Mouse (Mus musculus) CH12.LX (cell line): ENCODE data around the gene Apoc2.

Experiments
- CTCF ChIP-seq, 2 experiments: IDR thresholded peaks in 1 of 2; conservative IDR thresholded peaks in 1 of 2; 2 replicates each; pipeline ENCODE4 v1.5.1; 2011 to 2012; ENCODE audit warnings: low read depth in 2 of 2, low read length in 2 of 2, improper control_type of control experiment in 1 of 2, inconsistent platforms in 1 of 2, mild to moderate bottlenecking in 1 of 2, moderate library complexity in 1 of 2
- E2F4 ChIP-seq: IDR thresholded peaks from 2 replicates; pipeline ENCODE4 v1.6.1; 2011; ENCODE audit warnings: low read depth, low read length, improper control_type of control experiment; ENCODE audit not compliant: insufficient replicate concordance
- EP300 ChIP-seq: IDR thresholded peaks from 2 replicates; pipeline ENCODE4 v1.6.1; 2011; ENCODE audit warnings: low read length, improper control_type of control experiment
- HCFC1 ChIP-seq: IDR thresholded peaks from 2 replicates; pipeline ENCODE4 v1.6.1; 2012; ENCODE audit warnings: low read depth, mild to moderate bottlenecking, inconsistent platforms, low read length, improper control_type of control experiment
- MAX ChIP-seq: IDR thresholded peaks from 2 replicates; pipeline ENCODE4 v1.6.1; 2011; ENCODE audit warnings: low read length, improper control_type of control experiment
- MAZ ChIP-seq: IDR thresholded peaks from 2 replicates; pipeline ENCODE4 v1.6.1; 2012; ENCODE audit warnings: low read depth, mild to moderate bottlenecking, inconsistent platforms, low read length, improper control_type of control experiment, moderate library complexity
- MXI1 ChIP-seq: IDR thresholded peaks from 2 replicates; pipeline ENCODE4 v1.6.1; 2011; ENCODE audit warnings: mild to moderate bottlenecking, low read depth, low read length, improper control_type of control experiment
- MYC ChIP-seq: IDR thresholded peaks from 2 replicates; pipeline ENCODE4 v1.6.1; 2011; ENCODE audit warnings: low read depth, mild to moderate bottlenecking, improper control_type of control experiment, low read length
- NELFE ChIP-seq: IDR thresholded peaks from 2 replicates; pipeline ENCODE4 v1.6.1; 2011; ENCODE audit warnings: low read depth, low read length, improper control_type of control experiment
- PAX5 ChIP-seq: IDR thresholded peaks from 2 replicates; pipeline ENCODE4 v1.6.1; 2012; ENCODE audit warnings: low read length, inconsistent platforms, mixed read lengths
- POLR2A ChIP-seq: IDR thresholded peaks from 2 replicates; pipeline ENCODE4 v1.6.1; 2011; ENCODE audit warnings: low read depth, mild to moderate bottlenecking, improper control_type of control experiment, low read length
- POLR2AphosphoS2 ChIP-seq: IDR thresholded peaks from 2 replicates; pipeline ENCODE4 v1.6.1; 2011; ENCODE audit warnings: low read depth, low read length, improper control_type of control experiment
- USF1 ChIP-seq: IDR thresholded peaks from 2 replicates; pipeline ENCODE4 v1.6.1; 2014; ENCODE audit warnings: low read depth, mild to moderate bottlenecking, inconsistent platforms, low read length, improper control_type of control experiment

DNA sequence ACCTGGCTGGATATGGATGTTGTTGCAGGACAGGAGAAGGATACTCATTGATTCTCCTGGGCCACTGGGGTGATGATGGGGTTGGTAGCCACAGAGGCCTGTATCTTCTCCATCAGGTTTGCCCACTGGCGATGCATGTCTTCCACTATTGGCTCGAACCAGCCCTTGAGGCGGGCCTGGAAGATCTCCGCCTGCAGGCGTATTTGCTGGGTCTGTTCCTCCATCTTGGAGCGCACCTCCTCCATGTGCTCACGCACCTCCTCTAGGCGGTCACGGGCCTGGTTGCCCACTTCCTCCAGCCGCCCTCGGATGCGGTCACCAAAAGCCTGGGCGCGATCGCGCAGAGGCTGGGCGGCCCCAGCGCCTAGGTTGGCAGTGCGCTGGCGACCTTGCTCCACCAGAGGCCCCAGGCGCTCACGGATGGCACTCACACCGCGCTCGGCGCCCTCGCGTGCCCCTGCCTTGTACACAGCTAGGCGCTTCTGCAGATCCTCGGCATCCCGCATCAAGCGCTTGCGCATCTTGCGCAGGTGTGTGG, 18.7 kb upstream of the Apoc2 start:
- TF ChIP-seq CTCF (conservative IDR thresholded peaks at IDR 0.05 in 1 of 2, IDR thresholded peaks at IDR 0.05 in 1 of 2; ENCODE audit: low read depth in 2 of 2, low read length in 2 of 2) (no peak), MAX (no peak), PAX5 (no peak), POLR2A (no peak), POLR2AphosphoS2 (no peak), MXI1 (no peak), NELFE (no peak), USF1 (no peak), MYC (no peak), MAZ (no peak), HCFC1 (no peak), EP300 (no peak), E2F4 (no peak)
